Mouse (Mus musculus) CH12.LX (cell line): ENCODE measurements around the gene Zfp995. TPM values are rescaled to one million over a fixed set of nuclear protein-coding genes. Genes with fewer than 3 reads are reported as not detected.

Experiments
- DNase-seq: peaks from one replicate; pipeline ENCODE4 v3.0.0-alpha.2; 2013; ENCODE audit errors: extremely low read depth
- H3K27ac ChIP-seq: 2 replicates; pipeline ENCODE4 v1.5.1; 2012; ENCODE audit warnings: low read depth, mild to moderate bottlenecking, control low read depth, moderate library complexity; ENCODE audit not compliant: insufficient read depth
- H3K27me3 ChIP-seq: replicated peaks from 2 replicates; pipeline ENCODE3; 2012; ENCODE audit warnings: inconsistent platforms
- H3K36me3 ChIP-seq, 2 experiments: replicated peaks in 1 of 2; 2 replicates each; pipeline versions ENCODE3 to v1.6.1; 2012; ENCODE audit warnings: inconsistent platforms in 1 of 2, low read length in 1 of 2, mild to moderate bottlenecking in 1 of 2, mixed read lengths in 1 of 2, moderate library complexity in 1 of 2; ENCODE audit not compliant: control insufficient read depth in 1 of 2, insufficient read depth in 1 of 2
- H3K4me1 ChIP-seq, 2 experiments: 2 replicates each; pipeline ENCODE4 v1.6.1; 2012; ENCODE audit warnings: inconsistent platforms in 1 of 2, moderate library complexity in 1 of 2; ENCODE audit not compliant: insufficient read depth in 2 of 2, control insufficient read depth in 1 of 2
- H3K4me2 ChIP-seq: 2 replicates; pipeline ENCODE4 v1.6.1; 2012; ENCODE audit warnings: low read depth, mild to moderate bottlenecking, control low read depth; ENCODE audit not compliant: poor library complexity, insufficient read depth, severe bottlenecking
- H3K4me3 ChIP-seq, 3 experiments: fragments of 150-350 bp in 1 of 3; sonication (generic) in 1 of 3; replicated peaks in 1 of 3; 2 replicates each; pipeline versions ENCODE3 to v1.5.1; 2011 to 2012; ENCODE audit warnings: low read depth in 2 of 3, low read length in 2 of 3, mild to moderate bottlenecking in 2 of 3, moderate library complexity in 2 of 3, control low read depth in 1 of 3, improper control_type of control experiment in 1 of 3, inconsistent platforms in 1 of 3, mixed read lengths in 1 of 3; ENCODE audit not compliant: poor library complexity in 1 of 3
- H3K79me2 ChIP-seq: replicated peaks from 2 replicates; pipeline ENCODE4 v1.6.1; 2012; ENCODE audit warnings: mild to moderate bottlenecking, moderate library complexity; ENCODE audit not compliant: control insufficient read depth, poor library complexity, insufficient read depth, severe bottlenecking; ENCODE audit errors: extremely low read depth
- H3K9ac ChIP-seq: 2 replicates; pipeline ENCODE4 v1.6.1; 2012; ENCODE audit warnings: low read depth, mild to moderate bottlenecking, control low read depth, moderate library complexity; ENCODE audit not compliant: insufficient read depth
- H3K9me3 ChIP-seq: replicated peaks from 2 replicates; pipeline ENCODE3; 2012; ENCODE audit warnings: low read length, inconsistent platforms, mixed read lengths
- CHD1 ChIP-seq: IDR thresholded peaks from 2 replicates; pipeline ENCODE4 v1.6.1; 2012; ENCODE audit warnings: low read depth, low read length, improper control_type of control experiment, inconsistent platforms
- CTCF ChIP-seq, 2 experiments: IDR thresholded peaks in 1 of 2; conservative IDR thresholded peaks in 1 of 2; 2 replicates each; pipeline ENCODE4 v1.5.1; 2011 to 2012; ENCODE audit warnings: low read depth in 2 of 2, low read length in 2 of 2, improper control_type of control experiment in 1 of 2, inconsistent platforms in 1 of 2, mild to moderate bottlenecking in 1 of 2, moderate library complexity in 1 of 2
- MAFK ChIP-seq: IDR thresholded peaks from 2 replicates; pipeline ENCODE4 v1.6.1; 2011; ENCODE audit warnings: low read length, improper control_type of control experiment; ENCODE audit not compliant: insufficient replicate concordance
- MAX ChIP-seq: IDR thresholded peaks from 2 replicates; pipeline ENCODE4 v1.6.1; 2011; ENCODE audit warnings: low read length, improper control_type of control experiment
- MAZ ChIP-seq: IDR thresholded peaks from 2 replicates; pipeline ENCODE4 v1.6.1; 2012; ENCODE audit warnings: low read depth, mild to moderate bottlenecking, inconsistent platforms, low read length, improper control_type of control experiment, moderate library complexity
- RAD21 ChIP-seq: IDR thresholded peaks from 2 replicates; pipeline ENCODE4 v1.6.1; 2011; ENCODE audit warnings: low read depth, mild to moderate bottlenecking, low read length, improper control_type of control experiment, moderate library complexity
- ZNF384 ChIP-seq: IDR thresholded peaks from 2 replicates; pipeline ENCODE4 v1.6.1; 2012; ENCODE audit warnings: low read depth, low read length, improper control_type of control experiment, inconsistent platforms
- dilution Hi-C: fragments of 300-500 bp; cut with MboI; formaldehyde crosslinking; loops from 2 replicates; pipeline ENCODE4 v1.14.3; 2020; ENCODE audit warnings: low sequenced_read_pairs; ENCODE audit not compliant: extremely low pct_unique_long_range_greater_than_20kb, extremely low pct_ligation_motif_present
- in situ Hi-C: fragments of 300-500 bp; cut with MboI; formaldehyde crosslinking; loops from 3 replicates; pipeline ENCODE4 v1.14.3; 2019; ENCODE audit warnings: low sequenced_read_pairs, low pct_ligation_motif_present, low pct_unique_long_range_greater_than_20kb, mixed read lengths
- polyA plus RNA-seq: library from polyadenylated mRNA; unstranded; fragments of >175 nt; gene quantifications from 2 replicates; pipeline ENCODE4 v1.2.1, GENCODE M21; 2012; ENCODE audit warnings: low read depth; ENCODE audit not compliant: insufficient read length
- total RNA-seq, 2 experiments: library from RNA; depleted of rRNA; stranded (reverse); fragments of 300-350 nt in 1 of 2; fragments of >200 nt in 1 of 2; gene quantifications; 2 replicates each; pipeline ENCODE4 v1.2.3; 2012 to 2014

The Zfp995 gene
- total and polyA plus RNA-seq, 3 experiments, result 1.0 TPM; not detected in 2

- no peak within 1 kb of the TSS for H3K4me3 ChIP-seq
- DNase-seq, result no peak
- H3K9ac ChIP-seq, result no peak within 1 kb of the TSS
- dilution Hi-C loops, result no loop called here
- H3K4me2 ChIP-seq, result no peak within 1 kb of the TSS
- H3K4me1 ChIP-seq, result no peaks in the 10 kb centered on the region
- no peaks in the 10 kb centered on the region for H3K27me3 ChIP-seq
- H3K27ac ChIP-seq, result no peak within 1 kb of the TSS
- H3K9me3 ChIP-seq, result no peaks in the 10 kb centered on the region
- in situ Hi-C loops, result no loop called here
- H3K36me3 ChIP-seq, result no peaks in the 10 kb centered on the region
- no peak for TF ChIP-seq CHD1
- TF ChIP-seq MAZ, result no peak
- no peak for TF ChIP-seq MAFK
- no peak for TF ChIP-seq MAX
- TF ChIP-seq ZNF384, result no peak
- H3K79me2 ChIP-seq, result no peaks in the 10 kb centered on the region
These were observed 64.0 kb downstream of the Zfp995 start, which contains the start of gene Zfp820 for GRCm38 (mm10) chr17:21845545-21846321. Gene Zfp820 (minus strand): TSS chr17:21845772.

- no peak overlapping the region for H3K9ac ChIP-seq
- H3K9me3 ChIP-seq, result no peaks in the 10 kb centered on the region
- no peak overlapping the region for H3K4me2 ChIP-seq
- H3K36me3 ChIP-seq, result no peaks in the 10 kb centered on the region
- peaks cover 2% of the 10 kb centered on the region for H3K27me3 ChIP-seq
- no peaks in the 10 kb centered on the region for H3K79me2 ChIP-seq
- no peaks in the 10 kb centered on the region for H3K4me1 ChIP-seq
- no peak overlapping the region for H3K4me3 ChIP-seq
- TF ChIP-seq MAZ, result no peak
- no peak for TF ChIP-seq MAX
- TF ChIP-seq RAD21, result peak; percentile 22
- peak in 1 of 2 experiments; percentile 34; a peak in 2 of 4 replicates for TF ChIP-seq CTCF (conservative IDR thresholded peaks at IDR 0.05 in 1 of 2, IDR thresholded peaks at IDR 0.05 in 1 of 2; ENCODE audit: low read depth in 2 of 2, low read length in 2 of 2)
- DNase-seq, result peak; percentile 3
- no peak overlapping the region for H3K27ac ChIP-seq
- dilution Hi-C loops, result no loop called here
- in situ Hi-C loops, result no loop called here
These were observed 71.2 kb downstream of the Zfp995 start for GRCm38 (mm10) chr17:21838510-21838909.

Other genes starting within 250 kb of the Zfp995 start
- 1.2 and 3.1 TPM in 2 replicates for gene Gm10226, start 218.1 kb downstream of the Zfp995 start, total RNA-seq (2012; rRNA removed)
- 5.5 and 5.8 TPM in 2 replicates for gene Gm10226, start 218.1 kb downstream of the Zfp995 start, total RNA-seq (2014; rRNA removed)
- 4.8 TPM in 1 of 2 replicates, not detected in the other for gene Gm10226, start 218.1 kb downstream of the Zfp995 start, polyA plus RNA-seq
- 1.4 and 1.6 TPM in 2 replicates for gene Zfp760, start 202.2 kb downstream of the Zfp995 start, total RNA-seq (2012; rRNA removed)
- 3.5 and 3.8 TPM in 2 replicates for gene Zfp760, start 202.2 kb downstream of the Zfp995 start, total RNA-seq (2014; rRNA removed)
- gene Zfp760, start 202.2 kb downstream of the Zfp995 start, polyA plus RNA-seq, result 1.2 TPM in 2 replicates
- gene Zfp229, start 179.1 kb downstream of the Zfp995 start, total RNA-seq (2012; rRNA removed), result 2.6 and 2.9 TPM in 2 replicates
- gene Zfp229, start 179.1 kb downstream of the Zfp995 start, total RNA-seq (2014; rRNA removed), result 5.1 and 5.5 TPM in 2 replicates
- 1.9 and 4.4 TPM in 2 replicates for gene Zfp229, start 179.1 kb downstream of the Zfp995 start, polyA plus RNA-seq
- not detected in 2 replicates for gene Zfp820, start 64.2 kb downstream of the Zfp995 start, total RNA-seq (2012; rRNA removed)
- not detected in 2 replicates for gene Zfp820, start 64.2 kb downstream of the Zfp995 start, total RNA-seq (2014; rRNA removed)
- gene Zfp820, start 64.2 kb downstream of the Zfp995 start, polyA plus RNA-seq, result not detected in 2 replicates
- 4.0 and 4.6 TPM in 2 replicates for gene Zfp942, start 52.5 kb upstream of the Zfp995 start, total RNA-seq (2012; rRNA removed)
- 10.8 and 12.7 TPM in 2 replicates for gene Zfp942, start 52.5 kb upstream of the Zfp995 start, total RNA-seq (2014; rRNA removed)
- 4.2 and 5.1 TPM in 2 replicates for gene Zfp942, start 52.5 kb upstream of the Zfp995 start, polyA plus RNA-seq
- 3.3 and 3.9 TPM in 2 replicates for gene Zfp943, start 52.6 kb upstream of the Zfp995 start, total RNA-seq (2012; rRNA removed)
- 11.7 and 11.9 TPM in 2 replicates for gene Zfp943, start 52.6 kb upstream of the Zfp995 start, total RNA-seq (2014; rRNA removed)
- 4.4 and 5.0 TPM in 2 replicates for gene Zfp943, start 52.6 kb upstream of the Zfp995 start, polyA plus RNA-seq